ENCODE assay signal across 18 mouse cellular contexts in genomic region chr17:29074085-29074484, GRCm38 (mm10). TPM values are rescaled to one million over a fixed set of nuclear protein-coding genes. Genes with fewer than 3 reads are reported as not detected.
"Had no signal": no experiment of that assay in that cellular context is flagged by ENCODE, and none has a peak within 500 bp of the region (broad histone marks: within the 10 kb centered on the region; RNA-seq: fewer than 3 reads in every experiment).

No protein-coding gene starts in this region.

- H3K36me3 ChIP-seq: liver, embryonic 13.5 days; midbrain, embryonic 13.5 days; neural tube, embryonic 12.5 days; neural tube, embryonic 15.5 days had no signal

- ATAC-seq: midbrain, embryonic 13.5 days; midbrain, embryonic 16.5 days had no signal

- H3K9me3 ChIP-seq: liver, embryonic 13.5 days; midbrain, embryonic 13.5 days; neural tube, embryonic 12.5 days; neural tube, embryonic 15.5 days had no signal

- H3K27ac ChIP-seq: kidney, postnatal 0 days; liver, embryonic 13.5 days; midbrain, embryonic 13.5 days; neural tube, embryonic 12.5 days; neural tube, embryonic 15.5 days had no signal

- DNase-seq: kidney, adult 11 months; kidney, postnatal 36 days; layer of hippocampus, postnatal 36 days; liver, embryonic 13.5 days; lung, adult 2 months; lung, postnatal 14 days; lung, postnatal 4 days; right cerebral cortex, adult 18-20 months; right cerebral cortex, postnatal 14 days; right cerebral cortex, postnatal 4 days; thymus, postnatal 36 days had no signal

- H3K9ac ChIP-seq: liver, embryonic 13.5 days; midbrain, embryonic 13.5 days; neural tube, embryonic 12.5 days; neural tube, embryonic 15.5 days had no signal

- H3K4me3 ChIP-seq: left cerebral cortex, adult 2 months; liver, embryonic 13.5 days; midbrain, embryonic 13.5 days; neural tube, embryonic 12.5 days; neural tube, embryonic 15.5 days had no signal

- H3K4me2 ChIP-seq: liver, embryonic 13.5 days; midbrain, embryonic 13.5 days; neural tube, embryonic 12.5 days; neural tube, embryonic 15.5 days had no signal

RNA-seq across cellular contexts. Expression of gene Rab44, which starts 39.9 kb away (rescaled TPM):
- polyA plus RNA-seq: limb, embryonic 11.5 days; midbrain, embryonic 13.5 days had no signal
